Mouse (Mus musculus) forebrain, embryonic 16.5 days (tissue): ENCODE results near the gene Alox12. TPM values are rescaled to one million over a fixed set of nuclear protein-coding genes. Genes with fewer than 3 reads are reported as not detected.
A peak's percentile ranks its signal among the peaks of the same experiment; 100 is the strongest.

Source experiments
- ATAC-seq: fragments of 200-750 bp; cut with Nextera tagmentation; 2 replicates; pipeline ENCODE4 v1.8.0; 2017; ENCODE audit warnings: mild to moderate bottlenecking, moderate library complexity
- H3K27ac ChIP-seq: fragments of 300-500 bp; sonication (generic); 2 replicates; pipeline ENCODE4 v1.5.1; 2014; ENCODE audit warnings: low read length, control low read depth
- H3K27me3 ChIP-seq: fragments of 300-500 bp; sonication (generic); replicated peaks from 2 replicates; pipeline ENCODE4 v1.6.1; 2014; ENCODE audit warnings: low read length; ENCODE audit not compliant: control insufficient read depth, insufficient read depth
- H3K36me3 ChIP-seq: fragments of 300-500 bp; sonication (generic); 2 replicates; pipeline ENCODE4 v1.6.1; 2014; ENCODE audit not compliant: control insufficient read depth, insufficient read depth
- H3K4me1 ChIP-seq: fragments of 300-500 bp; sonication (generic); replicated peaks from 2 replicates; pipeline ENCODE4 v1.6.1; 2014; ENCODE audit warnings: low read length; ENCODE audit not compliant: control insufficient read depth, insufficient read depth
- H3K4me2 ChIP-seq: fragments of 300-500 bp; sonication (generic); 2 replicates; pipeline ENCODE4 v1.6.1; 2014; ENCODE audit warnings: mild to moderate bottlenecking, low read length, control low read depth
- H3K4me3 ChIP-seq: fragments of 300-500 bp; sonication (generic); replicated peaks from 2 replicates; pipeline ENCODE4 v1.5.1; 2014; ENCODE audit warnings: mild to moderate bottlenecking, low read length, control low read depth
- H3K9ac ChIP-seq: fragments of 300-500 bp; sonication (generic); replicated peaks from 2 replicates; pipeline ENCODE4 v1.6.1; 2014; ENCODE audit warnings: low read depth, low read length, control low read depth
- H3K9me3 ChIP-seq: fragments of 300-500 bp; sonication (generic); 2 replicates; pipeline ENCODE4 v1.6.1; 2016; ENCODE audit warnings: low read length; ENCODE audit not compliant: control insufficient read depth
- WGBS: fragments of 180-500 bp; shearing (Covaris S2); extraction: QIAGEN DNeasy Blood & Tissue Kit; methylation state at CpG from one replicate; pipeline ENCODE4 v1.1.7; 2014; 5-methylcytosine and 5-hydroxymethylcytosine counted together
- polyA plus RNA-seq: library from polyadenylated mRNA; unstranded; fragments of >200 nt; fragmentation: Nextera tagmentation; extraction: Ambion mirVana; gene quantifications from 2 replicates; pipeline ENCODE4 v1.2.1, GENCODE M21; 2015

The Alox12 gene
- polyA plus RNA-seq, 1 experiment from 2014 or later, result 0.42 TPM

DNA sequence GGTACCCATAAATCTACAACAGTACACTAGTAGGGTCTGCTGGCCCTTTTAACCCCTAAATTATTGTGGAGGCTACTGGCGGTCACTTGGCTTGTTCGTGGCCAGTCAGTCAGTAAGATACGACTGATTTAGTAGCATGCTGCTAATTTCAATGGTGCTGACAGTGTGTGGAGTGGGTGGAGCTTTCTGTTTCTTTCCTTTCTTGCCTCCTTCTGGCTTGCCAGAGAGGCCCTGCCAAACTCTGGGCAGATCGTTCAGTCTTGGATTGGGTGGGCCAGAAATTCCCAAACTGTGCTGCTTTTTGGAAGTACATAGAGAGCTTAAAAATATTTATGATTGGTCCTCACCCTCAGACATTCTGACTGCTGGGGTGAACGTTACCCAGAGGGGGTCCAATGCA, 28.0 kb downstream of the Alox12 start:
- H3K36me3 ChIP-seq, result no peaks in the 10 kb centered on the region
- H3K27ac ChIP-seq, result peak overlapping the region; percentile 34; the same call in 1 of the 2 replicates
- peak overlapping the region; percentile 50; the same call in 1 of the 2 replicates for H3K9ac ChIP-seq
- peak overlapping the region; percentile 59 for H3K4me2 ChIP-seq
- peak; percentile 47 for ATAC-seq
- peaks cover 37% of the 10 kb centered on the region for H3K4me1 ChIP-seq
- H3K9me3 ChIP-seq, result no peaks in the 10 kb centered on the region
- 22% methylated on average over 5 of the region's 5 CpGs for WGBS
- peaks cover 28% of the 10 kb centered on the region for H3K27me3 ChIP-seq
- peak overlapping the region; percentile 35 for H3K4me3 ChIP-seq

DNA sequence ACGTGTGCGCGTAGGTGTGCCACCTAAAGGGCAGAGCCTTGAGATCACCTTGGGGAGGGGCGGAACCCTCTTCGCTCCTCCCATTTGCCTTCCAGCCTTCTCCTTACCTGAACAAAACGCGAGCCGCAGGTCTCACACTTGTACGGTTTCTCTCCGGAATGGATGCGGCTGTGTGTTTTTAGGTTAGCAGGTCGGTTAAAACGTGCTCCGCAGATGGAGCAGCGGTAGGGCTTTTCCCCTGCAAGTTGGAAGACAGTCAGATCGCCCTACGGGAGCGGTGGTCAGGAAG, 28.6 kb downstream of the Alox12 start:
- Histone ChIP-seq H3K36me3 (no peaks in the 10 kb centered on the region), H3K4me1 (peaks cover 43% of the 10 kb centered on the region)
- WGBS, result 5% methylated on average over 18 of the region's 18 CpGs

DNA sequence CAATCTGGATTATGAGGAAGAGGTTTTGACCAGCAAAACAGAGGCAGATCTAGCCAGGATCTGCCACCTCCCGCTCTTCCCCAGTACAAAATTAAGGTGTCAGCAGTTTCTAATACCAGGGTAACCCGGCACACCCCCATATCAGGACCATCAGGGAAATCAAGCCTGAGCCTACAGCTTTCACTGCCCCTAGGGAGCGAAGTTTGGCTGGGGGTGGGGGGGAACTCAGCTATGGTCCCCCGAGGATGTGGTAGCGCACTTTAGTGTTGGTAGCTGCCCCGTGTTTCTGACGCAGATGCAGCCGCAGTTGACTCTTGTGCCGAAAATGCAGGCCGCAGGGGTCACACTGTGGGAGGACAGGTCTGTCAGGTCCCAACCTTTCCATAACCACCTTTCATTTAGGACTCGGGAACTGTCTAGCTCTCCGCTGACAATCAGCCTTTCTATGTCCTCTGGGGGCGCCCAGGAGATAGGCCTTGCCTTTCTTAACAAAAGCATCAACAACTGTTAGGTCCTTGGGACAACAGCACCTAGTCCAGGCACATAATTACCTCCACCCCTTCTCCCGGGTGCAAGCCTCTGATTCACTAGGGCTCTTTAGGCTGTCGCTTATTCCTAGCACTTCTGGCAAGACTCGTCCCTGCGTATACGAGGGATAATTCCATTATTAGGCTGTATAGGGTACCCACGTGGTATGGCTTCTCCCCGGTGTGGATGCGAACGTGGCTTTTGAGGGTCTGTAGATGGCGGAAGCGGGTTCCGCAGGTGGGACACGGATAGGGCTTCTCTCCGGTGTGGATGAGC, 29.2 kb downstream of the Alox12 start:
- Histone ChIP-seq H3K27ac (no peak overlapping the region), H3K9ac (peak overlapping the region; percentile 50), H3K9me3 (no peaks in the 10 kb centered on the region), H3K4me2 (peak overlapping the region; percentile 59), H3K4me1 (peaks cover 45% of the 10 kb centered on the region), H3K4me3 (peak overlapping the region; percentile 35), H3K36me3 (no peaks in the 10 kb centered on the region), H3K27me3 (peaks cover 28% of the 10 kb centered on the region)
- no peak for ATAC-seq
- 20% methylated on average over 27 of the region's 27 CpGs for WGBS

More for the DNA sequence above, 28.6 kb downstream of the Alox12 start:
- H3K9me3 ChIP-seq, result no peaks in the 10 kb centered on the region
- peaks cover 28% of the 10 kb centered on the region for H3K27me3 ChIP-seq
- no peak overlapping the region for H3K27ac ChIP-seq
- peak overlapping the region; percentile 35 for H3K4me3 ChIP-seq
- ATAC-seq, result no peak
- peak overlapping the region; percentile 50 for H3K9ac ChIP-seq
- peak overlapping the region; percentile 59 for H3K4me2 ChIP-seq

DNA sequence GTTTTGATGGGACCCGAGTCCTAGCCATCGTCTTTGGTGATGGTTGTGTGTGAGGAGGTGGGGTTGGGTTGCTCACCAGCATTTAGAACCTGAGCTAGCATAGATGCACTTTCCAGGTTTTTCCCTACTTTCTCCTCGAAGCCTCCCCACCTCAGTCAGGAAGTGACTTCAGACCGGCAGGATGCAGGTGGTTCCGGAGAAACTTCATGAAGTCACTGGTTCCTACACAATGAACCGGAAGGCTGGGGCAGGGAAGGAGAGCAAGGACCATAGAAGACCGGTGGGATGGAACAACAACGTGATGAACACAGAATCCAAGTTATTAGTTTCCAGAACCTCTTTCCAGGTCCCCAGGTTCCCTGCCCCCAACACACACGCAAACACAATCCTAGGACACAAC, 31.4 kb downstream of the Alox12 start:
- H3K27ac ChIP-seq, result no peak overlapping the region
- H3K9me3 ChIP-seq, result no peaks in the 10 kb centered on the region
- no peak overlapping the region for H3K4me2 ChIP-seq
- ATAC-seq, result no peak
- peaks cover 9% of the 10 kb centered on the region for H3K27me3 ChIP-seq
- no peak overlapping the region for H3K4me3 ChIP-seq
- peaks cover 44% of the 10 kb centered on the region for H3K4me1 ChIP-seq
- H3K9ac ChIP-seq, result no peak overlapping the region
- no peaks in the 10 kb centered on the region for H3K36me3 ChIP-seq
- WGBS, result 92% methylated on average over 9 of the region's 9 CpGs

DNA sequence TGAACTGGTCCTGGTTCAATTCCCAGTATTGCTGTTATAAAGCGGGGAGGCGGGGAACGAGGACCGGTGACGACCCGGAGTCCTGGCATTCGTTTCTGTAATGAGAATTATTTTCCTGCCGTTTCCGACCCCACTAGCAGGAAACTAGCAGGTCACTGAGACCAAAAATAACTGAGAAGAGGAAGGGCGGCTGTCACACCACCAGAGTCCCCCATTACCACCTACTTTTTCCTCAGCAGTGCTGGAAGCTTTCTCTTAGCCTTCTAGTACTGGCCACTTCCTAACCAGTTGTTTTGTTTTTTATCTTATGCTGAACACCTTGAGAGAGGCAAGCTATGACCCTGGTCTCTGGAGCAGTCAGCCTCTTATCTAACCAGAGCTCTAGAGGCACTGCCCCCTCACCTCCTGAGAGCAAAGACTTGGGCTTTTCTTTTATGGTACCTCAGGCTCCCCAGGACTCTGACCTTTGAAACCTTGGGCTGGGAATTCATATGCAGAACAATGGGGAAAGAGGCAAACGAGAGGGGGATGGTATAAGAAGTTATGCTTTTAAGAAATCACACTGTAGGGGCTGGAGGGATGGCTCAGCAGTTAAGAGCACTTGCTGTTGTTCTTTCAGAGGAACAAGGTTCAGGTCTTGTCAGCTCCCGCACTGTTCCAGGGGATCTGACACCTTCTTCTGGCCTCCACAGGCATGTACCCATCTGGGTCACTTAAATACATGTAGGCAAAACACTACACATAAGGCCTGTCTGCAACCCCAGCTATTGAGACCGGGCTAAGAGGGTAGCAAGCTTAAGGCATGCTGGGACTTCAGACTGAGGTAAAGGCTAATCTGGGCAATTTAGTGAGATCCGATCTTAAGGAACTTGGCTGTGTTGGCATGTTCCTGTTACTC, 33.3 kb downstream of the Alox12 start:
- Histone ChIP-seq H3K4me3 (peak overlapping the region; percentile 68), H3K27me3 (peaks cover 4% of the 10 kb centered on the region), H3K4me1 (peaks cover 36% of the 10 kb centered on the region), H3K4me2 (peak overlapping the region; percentile 84), H3K27ac (peak overlapping the region; percentile 79), H3K9ac (peak overlapping the region; percentile 80), H3K9me3 (no peaks in the 10 kb centered on the region), H3K36me3 (peaks cover 4% of the 10 kb centered on the region; the same call in 1 of the 2 replicates)
- 10% methylated on average over 14 of the region's 14 CpGs for WGBS
- ATAC-seq, result no peak

DNA sequence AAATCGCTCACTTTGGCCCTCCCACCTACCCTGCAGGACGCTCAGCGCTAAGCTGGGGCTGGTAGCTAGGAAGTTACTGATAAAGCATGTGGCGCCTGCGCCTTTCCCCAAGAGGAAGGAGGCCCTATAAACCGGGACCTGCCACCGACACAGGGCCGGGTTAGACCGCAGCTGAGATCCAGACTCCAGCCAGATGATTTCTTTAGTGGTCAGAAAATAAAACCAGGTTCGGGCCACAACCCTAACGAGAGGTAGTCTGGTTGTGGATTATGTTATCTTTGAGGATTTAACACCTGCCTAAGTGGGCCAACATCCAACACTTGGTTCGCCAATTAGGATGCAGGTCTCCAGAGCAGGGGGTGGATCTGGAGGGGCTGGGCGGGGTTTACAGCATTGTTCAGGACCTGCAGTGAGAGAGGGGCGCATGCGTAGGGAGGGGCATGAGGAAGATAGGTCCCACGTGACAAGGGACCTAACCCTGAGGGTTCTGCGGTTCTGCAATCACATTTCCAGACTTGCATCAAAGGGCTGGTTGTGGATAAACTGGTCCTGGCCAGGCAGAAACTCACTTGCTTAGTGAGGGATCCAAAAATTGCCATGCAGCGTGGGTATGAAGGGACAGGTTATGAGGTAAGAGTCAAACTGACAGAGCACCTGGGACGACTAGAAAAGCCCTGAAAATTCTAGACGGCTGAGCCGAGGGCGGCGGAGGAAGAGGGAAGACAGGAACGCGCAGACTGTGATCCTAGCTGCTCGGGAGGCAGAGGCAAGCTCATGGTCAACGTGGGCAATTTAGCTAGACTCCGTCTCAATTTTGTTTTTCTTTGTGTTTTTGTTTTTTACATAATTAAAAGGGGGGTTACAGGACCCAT, 34.2 kb downstream of the Alox12 start, which contains the start of gene Slc16a13:
Gene Slc16a13, minus strand, starts transcription at position 334 of the 872 bp plus-strand sequence.
- Histone ChIP-seq H3K9me3 (no peaks in the 10 kb centered on the region), H3K4me2 (peak within 1 kb of the TSS; percentile 84), H3K27me3 (peaks cover 9% of the 10 kb centered on the region), H3K4me1 (peaks cover 28% of the 10 kb centered on the region), H3K36me3 (peaks cover 4% of the 10 kb centered on the region; the same call in 1 of the 2 replicates), H3K27ac (peak within 1 kb of the TSS; percentile 91), H3K4me3 (peak within 1 kb of the TSS; percentile 68), H3K9ac (peak within 1 kb of the TSS; percentile 80)
- under 1% methylated on average over 28 of the region's 28 CpGs for whole genome bisulfite sequencing
- peak; percentile 97 for ATAC-seq

DNA sequence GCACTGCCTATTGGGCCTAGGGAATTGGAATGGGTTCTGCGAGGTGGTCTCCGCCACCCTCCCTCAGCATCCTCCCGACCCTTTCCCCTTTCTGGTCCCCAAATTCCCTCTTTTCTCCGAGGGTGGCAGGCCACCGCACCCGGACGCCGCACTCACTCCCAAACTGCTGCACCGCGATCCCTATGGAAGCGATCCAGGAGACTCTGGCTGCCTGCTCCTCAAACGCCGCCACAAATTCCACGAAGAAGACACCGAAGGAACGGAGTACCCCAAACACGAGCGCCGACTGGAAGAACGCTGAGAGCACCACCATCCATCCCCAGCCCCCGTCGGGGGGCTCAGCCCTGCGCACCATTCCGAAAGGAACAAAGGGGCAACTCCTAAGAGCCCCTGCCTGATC, 34.8 kb downstream of the Alox12 start:
- ATAC-seq, result no peak
- WGBS, result under 1% methylated on average over 24 of the region's 24 CpGs
- Histone ChIP-seq H3K4me2 (peak overlapping the region; percentile 84), H3K4me3 (peak overlapping the region; percentile 68), H3K9ac (peak overlapping the region; percentile 80), H3K27ac (peak overlapping the region; percentile 91), H3K27me3 (peaks cover 15% of the 10 kb centered on the region), H3K9me3 (no peaks in the 10 kb centered on the region), H3K4me1 (peaks cover 28% of the 10 kb centered on the region), H3K36me3 (peaks cover 4% of the 10 kb centered on the region; the same call in 1 of the 2 replicates)

DNA sequence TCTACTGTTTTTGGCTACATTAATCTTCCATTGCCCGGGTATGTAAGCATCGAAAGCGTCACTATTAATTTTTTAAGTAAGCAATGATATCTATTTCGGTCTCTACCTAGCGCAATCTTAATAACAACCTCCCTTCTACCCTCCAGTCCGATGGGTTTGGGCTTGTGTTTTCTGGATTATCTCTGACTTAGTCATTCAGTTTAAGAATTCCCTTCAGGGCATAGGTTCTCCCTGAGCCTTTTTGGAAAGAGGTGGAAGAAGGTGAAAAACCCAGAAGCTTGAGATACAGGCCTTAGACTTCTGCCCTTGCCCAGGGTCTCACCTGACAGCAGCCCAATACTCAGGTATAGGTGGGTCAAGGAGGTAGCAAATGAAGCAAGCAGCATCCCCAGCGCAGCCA, 35.3 kb downstream of the Alox12 start:
- WGBS, result 60% methylated on average over 7 of the region's 7 CpGs
- Histone ChIP-seq H3K36me3 (peaks cover 4% of the 10 kb centered on the region; the same call in 1 of the 2 replicates), H3K9me3 (no peaks in the 10 kb centered on the region), H3K4me1 (peaks cover 29% of the 10 kb centered on the region), H3K27me3 (peaks cover 20% of the 10 kb centered on the region), H3K27ac (peak overlapping the region; percentile 91), H3K9ac (peak overlapping the region; percentile 80), H3K4me2 (peak overlapping the region; percentile 84), H3K4me3 (peak overlapping the region; percentile 68)
- ATAC-seq, result no peak
